Mouse (Mus musculus) MEL (cell line): ENCODE measurements around the gene Hoxa11. TPM values are rescaled to one million over a fixed set of nuclear protein-coding genes. Genes with fewer than 3 reads are reported as not detected.

Experiments
- DNase-seq: peaks from one replicate; pipeline ENCODE4 v3.0.0; 2011; ENCODE audit warnings: low read depth, low spot score
- H3K27ac ChIP-seq: 2 replicates; pipeline ENCODE4 v1.5.1; 2012; ENCODE audit warnings: low read depth, mild to moderate bottlenecking, control low read depth, low read length, moderate library complexity; ENCODE audit not compliant: control insufficient read depth
- H3K27me3 ChIP-seq, 2 experiments: fragments of 150-350 bp in 1 of 2; sonication (generic) in 1 of 2; 2 replicates each; pipeline ENCODE4 v1.6.1; 2012; ENCODE audit warnings: low read length in 2 of 2, mild to moderate bottlenecking in 2 of 2, improper control_type of control experiment in 1 of 2, moderate library complexity in 1 of 2; ENCODE audit not compliant: insufficient read depth in 2 of 2, control insufficient read depth in 1 of 2
- H3K36me3 ChIP-seq, 2 experiments: 2 replicates each; pipeline ENCODE4 v1.6.1; 2012 to 2014; ENCODE audit warnings: low read length in 2 of 2, improper control_type of control experiment in 1 of 2, inconsistent platforms in 1 of 2, mild to moderate bottlenecking in 1 of 2; ENCODE audit not compliant: insufficient read depth in 2 of 2, control insufficient read depth in 1 of 2
- H3K4me1 ChIP-seq, 2 experiments: fragments of 150-350 bp in 1 of 2; sonication (generic) in 1 of 2; 2 replicates each; pipeline ENCODE4 v1.6.1; 2012; ENCODE audit warnings: low read length in 2 of 2, improper control_type of control experiment in 1 of 2, mild to moderate bottlenecking in 1 of 2; ENCODE audit not compliant: insufficient read depth in 2 of 2, control insufficient read depth in 1 of 2
- H3K4me3 ChIP-seq, 2 experiments: fragments of 150-350 bp in 1 of 2; sonication (generic) in 1 of 2; 2 replicates each; pipeline ENCODE4 v1.5.1; 2012; ENCODE audit warnings: low read depth in 2 of 2, low read length in 2 of 2, mild to moderate bottlenecking in 2 of 2, moderate library complexity in 2 of 2, control low read depth in 1 of 2, improper control_type of control experiment in 1 of 2; ENCODE audit not compliant: control insufficient read depth in 1 of 2, insufficient read depth in 1 of 2
- H3K79me2 ChIP-seq: 2 replicates; pipeline ENCODE4 v1.6.1; 2012; ENCODE audit warnings: mild to moderate bottlenecking, low read length, moderate library complexity; ENCODE audit not compliant: control insufficient read depth, poor library complexity, insufficient read depth
- H3K9ac ChIP-seq: 2 replicates; pipeline ENCODE4 v1.6.1; 2012; ENCODE audit warnings: low read depth, mild to moderate bottlenecking, control low read depth, low read length, moderate library complexity; ENCODE audit not compliant: control insufficient read depth, poor library complexity, severe bottlenecking
- H3K9me3 ChIP-seq: fragments of 150-350 bp; sonication (generic); replicated peaks from 2 replicates; pipeline ENCODE4 v1.6.1; 2012; ENCODE audit warnings: mild to moderate bottlenecking, low read length, improper control_type of control experiment, moderate library complexity; ENCODE audit not compliant: insufficient read depth
- CHD1 ChIP-seq: IDR thresholded peaks from 2 replicates; pipeline ENCODE4 v1.6.1; 2012; ENCODE audit warnings: low read depth, mild to moderate bottlenecking, inconsistent platforms, low read length, improper control_type of control experiment
- CHD2 ChIP-seq: IDR thresholded peaks from 2 replicates; pipeline ENCODE4 v1.6.1; 2011; ENCODE audit warnings: low read length, improper control_type of control experiment
- ELF1 ChIP-seq: IDR thresholded peaks from 2 replicates; pipeline ENCODE4 v1.6.1; 2014; ENCODE audit warnings: low read depth, mild to moderate bottlenecking, inconsistent platforms, low read length, improper control_type of control experiment, moderate library complexity
- GATA1 ChIP-seq: IDR thresholded peaks from 2 replicates; pipeline ENCODE4 v1.6.1; 2011; ENCODE audit warnings: low read depth, low read length, improper control_type of control experiment
- HCFC1 ChIP-seq: IDR thresholded peaks from 2 replicates; pipeline ENCODE4 v1.6.1; 2012; ENCODE audit warnings: low read depth, mild to moderate bottlenecking, inconsistent platforms, low read length, improper control_type of control experiment, moderate library complexity
- JUND ChIP-seq: IDR thresholded peaks from 2 replicates; pipeline ENCODE4 v1.6.1; 2011; ENCODE audit warnings: low read depth, mild to moderate bottlenecking, improper control_type of control experiment, low read length
- KAT2A ChIP-seq: conservative IDR thresholded peaks from 2 replicates; pipeline ENCODE4 v1.6.1; 2012; ENCODE audit warnings: low read depth, low read length, improper control_type of control experiment, inconsistent platforms
- MAFK ChIP-seq: IDR thresholded peaks from 2 replicates; pipeline ENCODE4 v1.6.1; 2011; ENCODE audit warnings: low read depth, mild to moderate bottlenecking, low read length, improper control_type of control experiment, borderline replicate concordance
- POLR2A ChIP-seq, 2 experiments: IDR thresholded peaks; 2 replicates each; pipeline ENCODE4 v1.6.1; 2011 to 2012; ENCODE audit warnings: low read length in 2 of 2, mild to moderate bottlenecking in 2 of 2, control low read depth in 1 of 2, improper control_type of control experiment in 1 of 2, low read depth in 1 of 2, moderate library complexity in 1 of 2; ENCODE audit not compliant: control insufficient read depth in 1 of 2, insufficient read depth in 1 of 2, poor library complexity in 1 of 2
- SIN3A ChIP-seq: IDR thresholded peaks from 2 replicates; pipeline ENCODE4 v1.6.1; 2012; ENCODE audit warnings: low read length, improper control_type of control experiment, inconsistent platforms
- SMC3 ChIP-seq: IDR thresholded peaks from 2 replicates; pipeline ENCODE4 v1.6.1; 2011; ENCODE audit warnings: low read depth, low read length, improper control_type of control experiment
- TBP ChIP-seq: IDR thresholded peaks from 2 replicates; pipeline ENCODE4 v1.8.0; 2011; ENCODE audit warnings: low read depth, low read length, improper control_type of control experiment
- UBTF ChIP-seq: IDR thresholded peaks from 2 replicates; pipeline ENCODE4 v1.6.1; 2012; ENCODE audit warnings: low read depth, mild to moderate bottlenecking, inconsistent platforms, low read length, improper control_type of control experiment, moderate library complexity, borderline replicate concordance; ENCODE audit not compliant: insufficient read depth
- USF1 ChIP-seq: IDR thresholded peaks from 2 replicates; pipeline ENCODE4 v1.6.1; 2014; ENCODE audit warnings: low read depth, mild to moderate bottlenecking, inconsistent platforms, low read length, improper control_type of control experiment, moderate library complexity
- USF2 ChIP-seq, 2 experiments: IDR thresholded peaks; 2 replicates each; pipeline ENCODE4 v1.6.1; 2011 to 2012; ENCODE audit warnings: improper control_type of control experiment in 2 of 2, low read length in 2 of 2, borderline replicate concordance in 1 of 2, inconsistent platforms in 1 of 2, low read depth in 1 of 2, mild to moderate bottlenecking in 1 of 2; ENCODE audit not compliant: insufficient read depth in 1 of 2
- ZNF384 ChIP-seq: IDR thresholded peaks from 2 replicates; pipeline ENCODE4 v1.6.1; 2012; ENCODE audit warnings: low read depth, mild to moderate bottlenecking, inconsistent platforms, low read length, improper control_type of control experiment
- polyA plus RNA-seq, 2 experiments: library from polyadenylated mRNA; stranded (reverse) in 1 of 2; unstranded in 1 of 2; fragments of >175 nt in 1 of 2; fragments of >200 nt in 1 of 2; gene quantifications; 2 replicates each; pipeline versions ENCODE4 v1.2.1 to v1.2.4; 2012; ENCODE audit warnings: low replicate concordance in 2 of 2, low read depth in 1 of 2; ENCODE audit not compliant: insufficient read length in 2 of 2, insufficient read depth in 1 of 2, missing spikeins in 1 of 2
- total RNA-seq: library from RNA; depleted of rRNA; stranded (reverse); fragments of 300-350 nt; gene quantifications from 2 replicates; pipeline ENCODE4 v1.2.3, GENCODE M21; 2012

Hoxa11 gene
- total and polyA plus RNA-seq, 3 experiments: not detected

- Histone ChIP-seq H3K27ac (no peak overlapping the region), H3K36me3 (no peaks in the 10 kb centered on the region), H3K9ac (no peak overlapping the region), H3K4me3 (no peak overlapping the region), H3K4me1 (no peaks in the 10 kb centered on the region), H3K79me2 (no peaks in the 10 kb centered on the region), H3K9me3 (no peaks in the 10 kb centered on the region), H3K27me3 (no peaks in the 10 kb centered on the region)
- DNase-seq: no peak
- TF ChIP-seq JUND (no peak), HCFC1 (no peak), TBP (no peak), SIN3A (no peak)
Measured at GRCm38 (mm10) chr6:52231885-52232567, 13.6 kb downstream of the Hoxa11 start.

- no peak for DNase-seq
- Histone ChIP-seq H3K79me2 (no peaks in the 10 kb centered on the region), H3K9ac (no peak within 1 kb of the TSS), H3K27ac (no peak within 1 kb of the TSS), H3K27me3 (no peaks in the 10 kb centered on the region), H3K36me3 (no peaks in the 10 kb centered on the region), H3K4me3 (no peak within 1 kb of the TSS), H3K9me3 (no peaks in the 10 kb centered on the region), H3K4me1 (no peaks in the 10 kb centered on the region)
- TF ChIP-seq USF1: no peak
- no peak for TF ChIP-seq KAT2A
- no peak for TF ChIP-seq GATA1
- no peak for TF ChIP-seq MAFK
- TF ChIP-seq UBTF: no peak
- no peak for TF ChIP-seq CHD2
- no peak for TF ChIP-seq ZNF384
- TF ChIP-seq USF2 (IDR thresholded peaks at IDR 0.05; ENCODE audit: borderline replicate concordance in 1 of 2, insufficient read depth in 1 of 2, low read depth in 1 of 2, low read length in 2 of 2): no peak
- TF ChIP-seq SMC3: no peak
- TF ChIP-seq ELF1: no peak
- TF ChIP-seq POLR2A (IDR thresholded peaks at IDR 0.05; ENCODE audit: control insufficient read depth in 1 of 2, insufficient read depth in 1 of 2, low read depth in 1 of 2, low read length in 2 of 2, poor library complexity in 1 of 2): no peak
- TF ChIP-seq CHD1: no peak
Measured at GRCm38 (mm10) chr6:52230516-52231165, 15.0 kb downstream of the Hoxa11 start, which contains the start of gene Hoxa9. Hoxa9 (minus strand) TSS chr6:52231089.
